Mouse (Mus musculus): ENCODE measurements around the gene Spen. TPM values are rescaled to one million over a fixed set of nuclear protein-coding genes. Genes with fewer than 3 reads are reported as not detected.
"Not testable (repeated sequence)": the region's sequence is repeated elsewhere in the genome, so short reads cannot be mapped to it uniquely, and the experiment has no call there.

Gene Spen
- polyA plus RNA-seq, 1 experiment from 2014 or later, result 20.9 TPM

DNA sequence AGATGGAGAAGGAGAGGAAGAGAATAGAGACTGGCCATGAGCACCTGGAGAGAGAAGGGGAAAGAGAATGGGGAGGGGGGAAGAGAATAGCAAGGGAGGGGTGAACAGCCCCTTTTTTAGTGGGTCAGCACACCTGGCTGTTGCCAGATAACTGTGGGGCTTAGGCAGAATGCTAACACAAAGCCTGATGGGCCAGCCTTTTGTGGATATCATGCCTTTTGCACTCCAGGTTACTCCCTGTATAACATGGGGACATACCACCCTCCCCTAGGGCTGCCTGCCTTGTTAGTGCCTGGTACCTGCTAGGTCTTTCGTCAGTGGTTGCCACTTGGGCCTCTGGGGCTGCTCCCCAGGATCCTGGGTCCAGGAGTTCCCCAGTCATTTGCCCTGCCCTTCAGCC lies 32.4 kb upstream of the Spen start:
- ATAC-seq (ENCODE audit: low FRiP score), result no peak
- Histone ChIP-seq H3K36me3 (replicated peaks) (no peaks in the 10 kb centered on the region), H3K27ac (no peak overlapping the region), H3K27me3 (no peaks in the 10 kb centered on the region), H3K4me1 (no peaks in the 10 kb centered on the region), H3K9me3 (no peaks in the 10 kb centered on the region), H3K4me3 (replicated peaks) (no peak overlapping the region), H3K4me2 (no peak overlapping the region), H3K9ac (no peak overlapping the region)
- WGBS, result 74% methylated on average over 1 of the region's 1 CpGs

DNA sequence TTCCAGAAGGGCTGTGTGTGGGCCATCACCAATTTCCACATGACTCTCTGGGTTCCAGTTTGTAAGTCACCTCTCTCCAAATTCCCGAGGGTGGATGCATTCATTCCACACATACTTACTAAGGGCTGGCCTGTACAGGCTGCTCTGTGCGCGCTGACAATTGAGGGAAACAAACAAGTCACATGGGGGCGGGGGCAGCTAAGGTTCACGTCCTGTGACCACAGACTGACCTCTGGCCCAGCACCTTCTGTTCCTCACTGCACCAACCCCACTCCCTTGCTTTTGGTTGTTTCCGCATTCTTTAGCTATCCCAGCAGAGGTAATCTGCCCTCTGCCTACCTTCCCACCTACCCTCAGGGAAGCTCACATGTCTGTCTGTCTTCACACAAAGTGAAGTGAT lies 31.6 kb upstream of the Spen start:
- Histone ChIP-seq H3K27me3 (no peaks in the 10 kb centered on the region), H3K4me2 (no peak overlapping the region), H3K4me1 (0 out of 2 replicates have a peak, but pooled peaks cover 3% of the 10 kb centered on the region), H3K36me3 (replicated peaks) (no peaks in the 10 kb centered on the region), H3K9me3 (no peaks in the 10 kb centered on the region), H3K27ac (no peak overlapping the region), H3K9ac (no peak overlapping the region), H3K4me3 (replicated peaks) (no peak overlapping the region)
- 77% methylated on average over 6 of the region's 6 CpGs for WGBS
- no peak for ATAC-seq (ENCODE audit: low FRiP score)

DNA sequence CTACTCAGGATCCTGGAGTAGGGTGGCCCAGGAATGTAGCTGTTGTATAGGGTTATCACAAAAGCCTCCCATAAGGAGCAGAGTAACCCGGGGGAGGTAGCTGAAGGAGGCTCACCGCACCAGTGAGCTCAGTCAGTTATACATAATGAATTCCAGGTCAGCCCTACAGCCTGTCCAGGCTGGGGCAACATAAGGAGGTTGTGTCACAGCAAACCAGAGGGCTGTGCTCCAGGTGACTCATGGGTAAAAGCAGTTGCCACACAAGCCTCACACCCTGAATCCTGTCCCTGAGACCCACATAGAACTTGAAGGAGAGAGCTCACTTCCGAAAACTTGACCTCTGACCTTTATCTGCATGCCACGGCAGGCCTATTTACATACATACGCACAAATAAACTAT lies 30.6 kb upstream of the Spen start:
- no peak overlapping the region for H3K4me3 ChIP-seq (replicated peaks)
- 89% methylated on average over 5 of the region's 5 CpGs for WGBS
- no peak overlapping the region for H3K9ac ChIP-seq
- H3K4me2 ChIP-seq, result no peak overlapping the region
- 0 out of 2 replicates have a peak, but pooled peaks cover 3% of the 10 kb centered on the region for H3K4me1 ChIP-seq
- H3K27ac ChIP-seq, result no peak overlapping the region
- H3K27me3 ChIP-seq, result no peaks in the 10 kb centered on the region
- ATAC-seq (ENCODE audit: low FRiP score), result no peak
- H3K36me3 ChIP-seq (replicated peaks), result no peaks in the 10 kb centered on the region
- no peaks in the 10 kb centered on the region for H3K9me3 ChIP-seq

DNA sequence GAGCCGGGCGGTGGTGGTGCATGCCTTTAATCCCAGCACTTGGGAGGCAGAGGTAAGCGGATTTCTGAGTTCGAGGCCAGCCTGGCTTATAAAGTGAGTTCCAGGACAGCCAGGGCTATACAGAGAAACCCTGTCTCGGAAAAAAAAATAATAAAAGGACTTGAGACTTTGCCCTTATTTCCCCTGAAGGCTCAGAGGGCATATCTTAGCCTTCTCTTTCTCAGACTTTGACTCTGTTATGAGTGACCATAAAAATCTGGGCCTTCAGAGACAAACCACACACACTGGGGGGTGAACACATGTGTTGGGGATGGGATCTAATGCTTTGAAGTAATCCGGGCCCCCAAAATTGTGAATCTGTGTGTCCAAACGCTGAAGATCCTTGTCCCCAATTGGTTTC lies 28.8 kb upstream of the Spen start:
- H3K4me2 ChIP-seq; H3K9ac ChIP-seq; H3K27me3 ChIP-seq; H3K4me1 ChIP-seq; H3K4me3 ChIP-seq (replicated peaks); H3K36me3 ChIP-seq (replicated peaks); ATAC-seq (ENCODE audit: low FRiP score); H3K27ac ChIP-seq; H3K9me3 ChIP-seq: not testable (repeated sequence)
- 92% methylated on average over 7 of the region's 7 CpGs for WGBS

DNA sequence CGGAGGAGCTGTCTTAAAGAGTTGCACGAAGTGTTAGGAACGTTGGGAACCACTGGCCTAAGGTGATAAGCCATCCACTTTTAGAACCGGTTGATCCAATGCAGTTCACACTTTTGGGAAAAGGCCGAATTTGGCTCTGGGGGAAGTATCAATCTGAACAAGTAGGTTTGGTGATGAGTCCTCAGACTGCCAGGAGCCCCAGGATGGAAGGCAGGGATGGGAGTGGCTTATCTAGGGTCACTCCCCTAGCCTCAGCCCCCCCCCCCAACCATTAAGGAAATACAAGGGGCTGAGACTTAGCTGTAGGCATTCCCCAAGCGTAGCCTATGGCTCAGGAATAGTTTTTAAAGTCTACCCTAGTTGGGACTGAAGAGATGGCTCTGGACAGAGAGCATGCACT lies 27.8 kb upstream of the Spen start:
- Histone ChIP-seq H3K4me2 (no peak overlapping the region), H3K27ac (no peak overlapping the region), H3K36me3 (replicated peaks) (no peaks in the 10 kb centered on the region), H3K9me3 (no peaks in the 10 kb centered on the region), H3K27me3 (no peaks in the 10 kb centered on the region), H3K4me3 (replicated peaks) (no peak overlapping the region), H3K9ac (no peak overlapping the region), H3K4me1 (0 out of 2 replicates have a peak, but pooled peaks cover 3% of the 10 kb centered on the region)
- 88% methylated on average over 6 of the region's 6 CpGs for WGBS
- ATAC-seq (ENCODE audit: low FRiP score), result no peak

DNA sequence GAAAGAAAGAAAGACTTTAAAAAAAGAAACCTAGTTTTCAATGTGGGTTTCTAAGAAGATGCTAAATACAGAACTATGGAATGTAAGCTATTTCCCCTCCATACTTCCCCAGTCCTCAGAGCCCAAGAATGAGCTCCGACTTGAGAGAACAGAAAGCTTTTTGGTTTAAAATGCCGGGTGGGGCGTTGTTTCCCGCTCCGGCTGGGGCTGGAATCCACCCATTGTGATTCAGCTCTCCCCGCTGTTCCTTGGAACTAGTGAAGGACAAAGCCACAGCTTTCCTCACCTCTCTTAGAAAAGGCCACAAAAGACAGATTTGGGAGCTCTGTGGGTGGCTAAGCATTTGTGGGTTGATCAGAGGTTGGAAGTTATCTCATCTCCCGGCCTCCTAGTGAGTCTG lies 26.9 kb upstream of the Spen start:
- Histone ChIP-seq H3K9me3 (no peaks in the 10 kb centered on the region), H3K27me3 (no peaks in the 10 kb centered on the region), H3K4me1 (0 out of 2 replicates have a peak, but pooled peaks cover 3% of the 10 kb centered on the region), H3K4me3 (replicated peaks) (no peak overlapping the region), H3K4me2 (no peak overlapping the region), H3K9ac (no peak overlapping the region), H3K27ac (no peak overlapping the region), H3K36me3 (replicated peaks) (no peaks in the 10 kb centered on the region)
- WGBS, result 13% methylated on average over 7 of the region's 7 CpGs
- ATAC-seq (ENCODE audit: low FRiP score), result no peak

DNA sequence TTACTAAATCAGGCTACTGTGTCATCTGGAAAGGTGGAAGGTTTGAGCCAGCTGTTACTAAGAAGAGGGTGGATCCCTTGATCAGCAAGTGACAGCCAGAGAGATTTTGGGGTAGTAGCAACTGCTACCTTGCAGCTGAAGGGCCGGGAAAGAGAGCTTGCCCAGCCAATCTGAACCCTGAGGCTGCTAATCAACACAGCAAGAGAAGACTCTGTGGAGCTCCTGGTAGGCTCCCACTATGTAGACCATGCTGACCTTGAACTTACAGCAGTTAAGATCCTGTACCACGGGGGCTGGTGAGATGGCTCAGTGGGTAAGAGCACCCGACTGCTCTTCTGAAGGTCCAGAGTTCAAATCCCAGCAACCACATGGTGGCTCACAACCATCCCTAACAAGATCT lies 26.3 kb upstream of the Spen start:
- H3K9ac ChIP-seq, result no peak overlapping the region
- no peak for ATAC-seq (ENCODE audit: low FRiP score)
- no peaks in the 10 kb centered on the region for H3K9me3 ChIP-seq
- no peaks in the 10 kb centered on the region for H3K27me3 ChIP-seq
- no peaks in the 10 kb centered on the region for H3K36me3 ChIP-seq (replicated peaks)
- peaks cover 5% of the 10 kb centered on the region for H3K4me1 ChIP-seq
- H3K4me3 ChIP-seq (replicated peaks), result no peak overlapping the region
- no peak overlapping the region for H3K4me2 ChIP-seq
- 89% methylated on average over 3 of the region's 3 CpGs for WGBS
- H3K27ac ChIP-seq, result no peak overlapping the region

DNA sequence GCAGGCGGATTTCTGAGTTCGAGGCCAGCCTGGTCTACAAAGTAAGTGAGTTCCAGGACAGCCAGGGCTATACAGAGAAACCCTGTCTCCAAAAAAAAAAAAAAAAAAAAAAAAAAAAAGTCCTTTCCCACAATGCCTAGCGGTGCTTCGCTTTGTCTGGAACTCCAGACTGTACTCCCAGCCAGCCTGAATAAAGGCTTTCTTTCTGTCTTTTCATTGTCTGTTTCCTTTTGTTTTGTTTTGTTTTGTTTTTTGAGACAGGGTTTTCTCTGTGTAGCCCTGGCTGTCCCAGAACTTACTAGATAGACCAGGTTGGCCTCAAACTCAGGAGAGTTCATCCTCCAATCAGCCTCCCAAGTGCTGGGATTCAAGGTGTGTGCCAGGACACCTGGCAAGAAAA lies 25.8 kb upstream of the Spen start:
- 92% methylated on average over 4 of the region's 4 CpGs for WGBS
- Histone ChIP-seq H3K36me3 (replicated peaks) (no peaks in the 10 kb centered on the region), H3K9me3 (no peaks in the 10 kb centered on the region), H3K4me2 (no peak overlapping the region), H3K27me3 (no peaks in the 10 kb centered on the region), H3K9ac (no peak overlapping the region), H3K27ac (no peak overlapping the region), H3K4me3 (replicated peaks) (no peak overlapping the region), H3K4me1 (peaks cover 10% of the 10 kb centered on the region)
- ATAC-seq (ENCODE audit: low FRiP score), result no peak

DNA sequence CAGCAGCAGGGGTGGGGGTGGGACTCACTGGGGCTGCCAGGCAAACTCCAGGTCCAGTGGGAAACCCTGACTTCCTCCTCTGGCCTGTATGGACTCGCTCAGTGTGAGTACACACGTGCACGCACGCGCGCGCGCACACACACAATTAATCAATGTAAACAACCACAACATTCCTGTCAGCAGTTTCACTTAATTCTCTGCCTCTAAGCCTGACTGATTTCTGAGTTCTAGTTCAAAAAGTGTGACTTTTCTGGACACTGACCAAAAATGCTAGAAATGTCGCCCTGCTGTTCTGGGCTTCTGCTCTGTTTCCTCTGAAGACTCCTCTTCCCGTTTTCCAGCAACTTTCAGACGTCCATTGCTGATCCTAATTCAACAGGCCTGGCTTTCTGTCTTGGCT lies 23.9 kb upstream of the Spen start:
- H3K27ac ChIP-seq, result no peak overlapping the region
- no peak overlapping the region for H3K9ac ChIP-seq
- H3K9me3 ChIP-seq, result no peaks in the 10 kb centered on the region
- no peak overlapping the region for H3K4me3 ChIP-seq (replicated peaks)
- no peak overlapping the region for H3K4me2 ChIP-seq
- H3K4me1 ChIP-seq, result peaks cover 22% of the 10 kb centered on the region
- H3K27me3 ChIP-seq, result peaks cover 3% of the 10 kb centered on the region; the same call in 1 of the 2 replicates
- 83% methylated on average over 11 of the region's 11 CpGs for WGBS
- no peaks in the 10 kb centered on the region for H3K36me3 ChIP-seq (replicated peaks)
- no peak for ATAC-seq (ENCODE audit: low FRiP score)

DNA sequence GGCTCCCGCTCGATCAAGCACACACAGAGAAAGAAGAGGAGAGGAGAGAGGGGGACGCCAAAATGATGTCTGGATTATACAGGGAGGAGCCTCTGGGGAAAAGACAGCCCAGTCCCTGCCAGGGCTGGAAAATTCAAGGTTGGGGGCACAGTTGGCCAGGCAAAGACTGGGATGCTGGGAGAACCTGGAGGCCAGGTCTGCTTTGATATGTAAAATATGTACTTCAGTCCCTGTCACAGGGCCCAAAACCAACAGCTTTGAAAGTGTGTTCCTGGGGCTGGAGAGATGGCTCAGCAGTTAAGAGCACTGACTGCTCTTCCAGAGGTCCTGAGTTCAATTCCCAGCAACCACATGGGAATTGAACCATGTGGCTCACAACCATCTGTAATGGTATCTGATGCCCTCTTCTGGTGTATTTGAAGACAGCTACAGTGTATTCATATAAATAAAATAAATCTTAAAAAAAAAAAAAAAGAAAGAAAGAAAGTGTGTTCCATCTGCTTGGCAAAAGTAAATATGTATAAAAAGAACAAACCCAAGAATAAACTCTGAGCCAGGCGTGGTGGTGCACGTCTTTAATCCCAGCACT lies 23.0 kb upstream of the Spen start:
- H3K9ac ChIP-seq; H3K36me3 ChIP-seq (replicated peaks); H3K27ac ChIP-seq; H3K4me2 ChIP-seq; H3K27me3 ChIP-seq; ATAC-seq (ENCODE audit: low FRiP score); H3K9me3 ChIP-seq; H3K4me3 ChIP-seq (replicated peaks): not testable (repeated sequence)
- peaks cover 22% of the 10 kb centered on the region for H3K4me1 ChIP-seq
- WGBS, result 71% methylated on average over 5 of the region's 5 CpGs

DNA sequence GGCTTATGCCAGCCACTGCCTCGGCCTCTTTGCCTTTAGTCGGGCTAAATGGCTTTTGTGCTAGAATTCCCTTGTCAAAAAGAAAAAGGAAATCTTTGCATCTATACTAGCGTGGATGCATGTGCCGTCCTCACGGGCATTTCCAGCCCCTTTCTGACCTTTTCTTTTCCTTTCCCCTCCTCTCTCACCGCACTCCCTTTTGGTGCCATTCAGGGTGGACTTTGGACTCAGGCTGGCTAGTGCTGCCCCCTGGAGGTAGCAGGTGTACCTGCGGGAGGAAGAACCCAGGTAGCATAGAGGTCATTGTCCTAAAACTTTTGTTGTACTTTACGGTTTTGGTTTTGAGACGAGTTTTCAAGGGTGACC lies 21.5 kb upstream of the Spen start:
- peak overlapping the region; percentile 36 for H3K4me3 ChIP-seq (replicated peaks)
- H3K36me3 ChIP-seq (replicated peaks), result no peaks in the 10 kb centered on the region
- H3K9me3 ChIP-seq, result no peaks in the 10 kb centered on the region
- peak; percentile 57 for ATAC-seq (ENCODE audit: low FRiP score)
- peaks cover 3% of the 10 kb centered on the region; the same call in 1 of the 2 replicates for H3K27me3 ChIP-seq
- peak overlapping the region; percentile 76 for H3K27ac ChIP-seq
- under 1% methylated on average over 9 of the region's 9 CpGs for WGBS
- peak overlapping the region; percentile 18 for H3K9ac ChIP-seq
- H3K4me2 ChIP-seq, result peak overlapping the region; percentile 66
- peaks cover 19% of the 10 kb centered on the region for H3K4me1 ChIP-seq

DNA sequence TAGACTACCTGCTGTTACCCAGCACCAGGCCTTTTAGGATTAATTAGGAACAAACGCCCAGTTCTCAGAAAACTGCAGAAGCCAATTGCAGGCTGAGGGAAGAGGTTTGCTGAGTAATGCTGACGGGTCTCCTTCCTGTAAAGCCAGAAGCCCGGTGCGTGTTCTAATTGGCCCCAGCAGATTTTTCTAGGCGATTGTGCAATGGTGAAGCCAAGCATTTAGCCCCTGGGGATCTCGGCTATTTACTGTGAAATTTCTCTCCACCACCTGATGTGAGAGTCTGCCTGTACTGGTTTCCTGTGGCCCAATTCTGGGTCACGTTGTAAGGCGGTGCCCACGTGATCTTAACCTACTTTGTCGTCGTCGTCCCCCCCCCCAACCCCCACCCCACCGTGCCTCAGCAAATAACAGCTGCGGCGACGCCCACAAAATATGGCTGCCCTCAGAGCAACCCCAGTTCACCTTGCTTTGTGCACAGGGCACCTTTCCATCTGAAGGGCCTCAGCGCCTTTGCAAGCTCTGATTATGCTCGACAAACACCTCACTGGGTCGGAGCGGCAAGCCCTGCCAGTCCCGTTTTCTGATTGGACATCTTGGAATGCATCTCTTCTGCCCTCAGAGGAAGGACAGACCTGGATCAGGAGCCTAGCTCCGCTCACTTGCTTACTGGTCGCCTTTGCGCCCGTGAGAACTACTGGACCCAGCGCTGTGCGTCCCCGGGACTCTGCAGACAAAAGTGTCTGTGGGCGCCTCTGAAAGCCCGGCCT lies 20.9 kb upstream of the Spen start:
- peaks cover 19% of the 10 kb centered on the region for H3K4me1 ChIP-seq
- peak overlapping the region; percentile 76 for H3K27ac ChIP-seq
- H3K9ac ChIP-seq, result peak overlapping the region; percentile 18
- ATAC-seq (ENCODE audit: low FRiP score), result peak; percentile 74
- H3K4me2 ChIP-seq, result peak overlapping the region; percentile 66
- H3K36me3 ChIP-seq (replicated peaks), result no peaks in the 10 kb centered on the region
- H3K27me3 ChIP-seq, result peaks cover 3% of the 10 kb centered on the region; the same call in 1 of the 2 replicates
- under 1% methylated on average over 30 of the region's 30 CpGs for whole genome bisulfite sequencing
- peak overlapping the region; percentile 36 for H3K4me3 ChIP-seq (replicated peaks)
- H3K9me3 ChIP-seq, result no peaks in the 10 kb centered on the region

DNA sequence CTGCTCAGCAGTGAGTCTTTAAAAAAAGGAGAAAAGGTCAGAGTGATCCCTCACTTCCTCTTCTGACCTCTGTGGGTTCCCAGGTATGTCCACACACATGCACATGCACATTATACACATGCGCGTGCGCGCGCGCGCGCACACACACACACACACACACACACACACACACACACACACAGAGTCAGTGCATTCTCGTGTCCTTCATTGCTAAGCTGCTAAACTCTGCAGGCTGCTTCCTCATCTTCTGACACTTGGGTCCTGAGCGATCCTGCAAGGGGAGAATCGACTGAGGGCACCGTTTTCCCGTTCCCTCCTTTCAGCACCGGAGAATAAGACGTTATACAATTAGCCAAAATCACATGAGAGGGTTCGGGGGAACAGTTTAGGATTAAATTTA lies 20.3 kb upstream of the Spen start:
- Histone ChIP-seq H3K27ac (peak overlapping the region; percentile 76), H3K36me3 (replicated peaks) (no peaks in the 10 kb centered on the region), H3K4me2 (peak overlapping the region; percentile 66), H3K27me3 (peaks cover 3% of the 10 kb centered on the region; the same call in 1 of the 2 replicates), H3K9me3 (no peaks in the 10 kb centered on the region), H3K4me1 (peaks cover 19% of the 10 kb centered on the region), H3K9ac (no peak overlapping the region), H3K4me3 (replicated peaks) (peak overlapping the region; percentile 36)
- peak; percentile 24; the same call in 1 of the 2 replicates for ATAC-seq (ENCODE audit: low FRiP score)
- WGBS, result 13% methylated on average over 16 of the region's 16 CpGs
